Mouse (Mus musculus) embryonic facial prominence, embryonic 12.5 days (tissue): ENCODE results near the gene Lfng. TPM values are rescaled to one million over a fixed set of nuclear protein-coding genes. Genes with fewer than 3 reads are reported as not detected.

Experiments used
- ATAC-seq: fragments of 200-750 bp; cut with Nextera tagmentation; 2 replicates; pipeline ENCODE4 v1.8.0; 2017; ENCODE audit not compliant: insufficient number of reproducible peaks, insufficient read depth, low FRiP score, low TSS enrichment
- H3K27ac ChIP-seq: fragments of 300-500 bp; sonication (generic); 2 replicates; pipeline ENCODE4 v1.5.1; 2016; ENCODE audit warnings: mild to moderate bottlenecking
- H3K27me3 ChIP-seq: fragments of 300-500 bp; sonication (generic); 2 replicates; pipeline ENCODE4 v1.6.1; 2016; ENCODE audit warnings: mild to moderate bottlenecking, moderate library complexity
- H3K36me3 ChIP-seq: fragments of 300-500 bp; sonication (generic); 2 replicates; pipeline ENCODE4 v1.6.1; 2016; ENCODE audit warnings: mild to moderate bottlenecking
- H3K4me1 ChIP-seq: fragments of 300-500 bp; sonication (generic); 2 replicates; pipeline ENCODE4 v1.6.1; 2016
- H3K4me2 ChIP-seq: fragments of 300-500 bp; sonication (generic); replicated peaks from 2 replicates; pipeline ENCODE4 v1.6.1; 2016; ENCODE audit warnings: mild to moderate bottlenecking, moderate library complexity
- H3K4me3 ChIP-seq: fragments of 300-500 bp; sonication (generic); 2 replicates; pipeline ENCODE4 v1.5.1; 2016; ENCODE audit warnings: mild to moderate bottlenecking
- H3K9ac ChIP-seq: fragments of 300-500 bp; sonication (generic); 2 replicates; pipeline ENCODE4 v1.6.1; 2016; ENCODE audit warnings: mild to moderate bottlenecking, moderate library complexity
- H3K9me3 ChIP-seq: fragments of 300-500 bp; sonication (generic); 2 replicates; pipeline ENCODE4 v1.6.1; 2016; ENCODE audit warnings: mild to moderate bottlenecking, moderate library complexity
- WGBS: fragments of 180-500 bp; shearing (Covaris S2); methylation state at CpG from one replicate; pipeline ENCODE4 v1.1.7; 2016; 5-methylcytosine and 5-hydroxymethylcytosine counted together
- polyA plus RNA-seq: library from polyadenylated mRNA; unstranded; fragments of >200 nt; fragmentation: Nextera tagmentation; extraction: Ambion mirVana; gene quantifications from 2 replicates; pipeline ENCODE4 v1.2.1, GENCODE M21; 2016

The Lfng gene
- polyA plus RNA-seq, 1 experiment from 2014 or later: 14.2 TPM

- Histone ChIP-seq H3K36me3 (0 out of 2 replicates have a peak, but pooled peaks cover 5% of the 10 kb centered on the region), H3K4me3 (peak overlapping the region; percentile 53), H3K4me1 (peaks cover 69% of the 10 kb centered on the region), H3K27ac (peak overlapping the region; percentile 85), H3K27me3 (peaks cover 83% of the 10 kb centered on the region), H3K9me3 (no peaks in the 10 kb centered on the region), H3K9ac (peak overlapping the region; percentile 63), H3K4me2 (peak overlapping the region; percentile 76)
- 5% methylated on average over 13 of the region's 13 CpGs for WGBS
- no peak for ATAC-seq
These were observed 2.6 kb downstream of the Lfng start for GRCm38 (mm10) chr5:140609511-140610272.

- Histone ChIP-seq H3K36me3 (0 out of 2 replicates have a peak, but pooled peaks cover 5% of the 10 kb centered on the region), H3K4me2 (peak overlapping the region; percentile 76), H3K4me3 (peak overlapping the region; percentile 53), H3K27me3 (peaks cover 75% of the 10 kb centered on the region), H3K9me3 (no peaks in the 10 kb centered on the region), H3K27ac (peak overlapping the region; percentile 85), H3K4me1 (peaks cover 67% of the 10 kb centered on the region), H3K9ac (peak overlapping the region; percentile 58)
- peak; percentile 9 for ATAC-seq
- under 1% methylated on average over 26 of the region's 30 CpGs for WGBS
These were observed 3.3 kb downstream of the Lfng start for GRCm38 (mm10) chr5:140610273-140611011.

- Histone ChIP-seq H3K27me3 (peaks cover 69% of the 10 kb centered on the region), H3K4me1 (peaks cover 62% of the 10 kb centered on the region), H3K36me3 (0 out of 2 replicates have a peak, but pooled peaks cover 5% of the 10 kb centered on the region), H3K4me2 (peak overlapping the region; percentile 76), H3K27ac (peak overlapping the region; percentile 85), H3K4me3 (peak overlapping the region; percentile 53), H3K9ac (peak overlapping the region; percentile 58), H3K9me3 (no peaks in the 10 kb centered on the region)
- ATAC-seq: no peak
- WGBS: 6% methylated on average over 21 of the region's 21 CpGs
These were observed 4.0 kb downstream of the Lfng start for GRCm38 (mm10) chr5:140611021-140611583.

- no peak for ATAC-seq
- H3K27me3 ChIP-seq: peaks cover 63% of the 10 kb centered on the region
- H3K4me2 ChIP-seq: peak overlapping the region; percentile 76
- H3K27ac ChIP-seq: peak overlapping the region; percentile 85
- peaks cover 57% of the 10 kb centered on the region for H3K4me1 ChIP-seq
- 5% methylated on average over 15 of the region's 15 CpGs for WGBS
- 0 out of 2 replicates have a peak, but pooled peaks cover 5% of the 10 kb centered on the region for H3K36me3 ChIP-seq
- H3K9ac ChIP-seq: peak overlapping the region; percentile 58
- peak overlapping the region; percentile 53 for H3K4me3 ChIP-seq
- no peaks in the 10 kb centered on the region for H3K9me3 ChIP-seq
These were observed 4.6 kb downstream of the Lfng start for GRCm38 (mm10) chr5:140611611-140612185.

GRCm38 (mm10) chr5:140612191-140612590 lies 5.1 kb downstream of the Lfng start:
- Histone ChIP-seq H3K9ac (peak overlapping the region; percentile 17; the same call in 1 of the 2 replicates), H3K27ac (peak overlapping the region; percentile 85; the same call in 1 of the 2 replicates), H3K4me1 (peaks cover 52% of the 10 kb centered on the region), H3K9me3 (no peaks in the 10 kb centered on the region), H3K4me3 (peak overlapping the region; percentile 53), H3K27me3 (peaks cover 58% of the 10 kb centered on the region), H3K4me2 (peak overlapping the region; percentile 76), H3K36me3 (0 out of 2 replicates have a peak, but pooled peaks cover 5% of the 10 kb centered on the region)
- ATAC-seq: no peak
- 44% methylated on average over 18 of the region's 18 CpGs for WGBS

GRCm38 (mm10) chr5:140614141-140614540 lies 7.0 kb downstream of the Lfng start:
- Histone ChIP-seq H3K9ac (no peak overlapping the region), H3K27me3 (peaks cover 40% of the 10 kb centered on the region), H3K36me3 (0 out of 2 replicates have a peak, but pooled peaks cover 5% of the 10 kb centered on the region), H3K9me3 (no peaks in the 10 kb centered on the region), H3K27ac (no peak overlapping the region), H3K4me1 (peaks cover 36% of the 10 kb centered on the region), H3K4me3 (no peak overlapping the region), H3K4me2 (no peak overlapping the region)
- no peak for ATAC-seq
- WGBS: 92% methylated on average over 10 of the region's 10 CpGs

- Histone ChIP-seq H3K9ac (no peak overlapping the region), H3K4me1 (peaks cover 29% of the 10 kb centered on the region), H3K4me2 (no peak overlapping the region), H3K4me3 (no peak overlapping the region), H3K27ac (no peak overlapping the region), H3K36me3 (0 out of 2 replicates have a peak, but pooled peaks cover 5% of the 10 kb centered on the region), H3K27me3 (peaks cover 33% of the 10 kb centered on the region), H3K9me3 (no peaks in the 10 kb centered on the region)
- 90% methylated on average over 4 of the region's 4 CpGs for WGBS
- ATAC-seq: no peak
These were observed 7.7 kb downstream of the Lfng start for GRCm38 (mm10) chr5:140614837-140615236.

GRCm38 (mm10) chr5:140615321-140616109 lies 8.4 kb downstream of the Lfng start:
- 0 out of 2 replicates have a peak, but pooled peaks cover 5% of the 10 kb centered on the region for H3K36me3 ChIP-seq

GRCm38 (mm10) chr5:140616110-140616503 lies 9.0 kb downstream of the Lfng start:
- H3K4me3 ChIP-seq: no peak overlapping the region
- no peak overlapping the region for H3K9ac ChIP-seq
- 0 out of 2 replicates have a peak overlapping the region, but pooled peaks have one; percentile 2 for H3K27ac ChIP-seq
- no peak for ATAC-seq
- no peaks in the 10 kb centered on the region for H3K9me3 ChIP-seq
- no peak overlapping the region for H3K4me2 ChIP-seq
- peaks cover 17% of the 10 kb centered on the region for H3K4me1 ChIP-seq
- 85% methylated on average over 6 of the region's 6 CpGs for WGBS
- peaks cover 20% of the 10 kb centered on the region for H3K27me3 ChIP-seq
- peaks cover 5% of the 10 kb centered on the region; the same call in 1 of the 2 replicates for H3K36me3 ChIP-seq

More at GRCm38 (mm10) chr5:140615321-140616109, 8.4 kb downstream of the Lfng start:
- no peak overlapping the region for H3K9ac ChIP-seq
- no peaks in the 10 kb centered on the region for H3K9me3 ChIP-seq
- peaks cover 26% of the 10 kb centered on the region for H3K27me3 ChIP-seq
- 80% methylated on average over 10 of the region's 10 CpGs for WGBS
- no peak overlapping the region for H3K4me3 ChIP-seq
- no peak overlapping the region for H3K27ac ChIP-seq
- peaks cover 22% of the 10 kb centered on the region for H3K4me1 ChIP-seq
- ATAC-seq: no peak
- H3K4me2 ChIP-seq: no peak overlapping the region

- H3K27me3 ChIP-seq: peaks cover 14% of the 10 kb centered on the region
- H3K4me3 ChIP-seq: no peak overlapping the region
- no peak for ATAC-seq
- 62% methylated on average over 9 of the region's 9 CpGs for WGBS
- H3K9me3 ChIP-seq: no peaks in the 10 kb centered on the region
- 0 out of 2 replicates have a peak overlapping the region, but pooled peaks have one; percentile 2 for H3K27ac ChIP-seq
- H3K4me1 ChIP-seq: peaks cover 17% of the 10 kb centered on the region
- H3K4me2 ChIP-seq: no peak overlapping the region
- H3K36me3 ChIP-seq: peaks cover 11% of the 10 kb centered on the region
- H3K9ac ChIP-seq: no peak overlapping the region
These were observed 9.6 kb downstream of the Lfng start for GRCm38 (mm10) chr5:140616691-140617090.
